9 mouse cellular contexts compared by ENCODE assay signal in the genomic region with DNA sequence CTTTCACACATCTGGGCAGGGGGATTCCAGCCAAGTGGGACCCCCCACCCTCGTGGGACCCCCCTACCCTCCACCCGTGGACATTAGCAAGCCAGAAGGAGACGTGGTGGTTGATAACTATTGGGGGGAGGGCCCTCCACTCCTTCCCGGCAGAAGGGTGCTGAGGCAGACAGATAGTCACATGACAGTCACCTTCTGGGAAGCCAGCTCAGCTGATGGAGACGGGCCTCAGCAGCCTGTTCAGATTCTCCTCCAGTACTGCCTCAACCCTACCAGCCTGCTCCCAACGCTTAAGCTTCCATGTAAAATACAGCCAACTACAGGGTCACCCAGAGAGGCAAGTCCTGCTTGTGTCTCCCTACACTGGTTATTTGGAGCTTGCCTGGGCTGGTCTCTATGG. TPM values are rescaled to one million over a fixed set of nuclear protein-coding genes. Genes with fewer than 3 reads are reported as not detected.
A peak's percentile ranks its signal among the peaks of the same experiment; 100 is the strongest.
DNase-seq lines count a peak whose midpoint lies in the region; ATAC-seq and TF ChIP-seq lines count a peak whose summit lies in the region.
"Had no signal": no experiment of that assay in that cellular context is flagged by ENCODE, and none has a peak within 500 bp of the region (broad histone marks: within the 10 kb centered on the region; RNA-seq: fewer than 3 reads in every experiment).

No protein-coding gene starts in this region.

- no peaks in the 10 kb centered on the region for H3K36me3 ChIP-seq in kidney, embryonic 14.5 days (ENCODE audit: control insufficient read depth, insufficient read depth, low read length)
- H3K36me3 ChIP-seq in forebrain, postnatal 0 days (ENCODE audit: insufficient read depth): no peaks in the 10 kb centered on the region
- H3K36me3 ChIP-seq in midbrain, embryonic 10.5 days: no peaks in the 10 kb centered on the region

- no peak for DNase-seq in kidney, postnatal 4 days
- peak; percentile 16 for DNase-seq in forebrain, postnatal 0 days
- no peak for DNase-seq in midbrain, embryonic 10.5 days (ENCODE audit: low spot score)
- DNase-seq in Muller cell, postnatal 12 days (ENCODE audit: inconsistent ontology term): no peak
- DNase-seq in adrenal gland, adult 2 months: no peak
- DNase-seq in ovary, postnatal 36 days (ENCODE audit: low spot score): no peak

- TF ChIP-seq CTCF in cortical plate, adult 2 months (IDR thresholded peaks at IDR 0.05; ENCODE audit: extremely low read depth, insufficient read depth, low read length): no peak
- TF ChIP-seq CTCF in forebrain, postnatal 0 days (IDR thresholded peaks at IDR 0.05; ENCODE audit: low read depth): no peak

- peak overlapping the region; percentile 99 for H3K4me2 ChIP-seq in kidney, embryonic 14.5 days (replicated peaks; ENCODE audit: low read depth, low read length)
- peak overlapping the region; percentile 95 for H3K4me2 ChIP-seq in forebrain, postnatal 0 days (ENCODE audit: low read depth)

- H3K27me3 ChIP-seq in kidney, embryonic 14.5 days (ENCODE audit: control insufficient read depth, insufficient read depth, low read length): peaks cover 56% of the 10 kb centered on the region
- H3K27me3 ChIP-seq in forebrain, postnatal 0 days (ENCODE audit: insufficient read depth, low read length): peaks cover 11% of the 10 kb centered on the region; the same call in 1 of the 2 replicates
- H3K27me3 ChIP-seq in midbrain, embryonic 10.5 days (ENCODE audit: low read depth, poor library complexity, severe bottlenecking): peaks cover 79% of the 10 kb centered on the region

- ATAC-seq in kidney, embryonic 14.5 days (ENCODE audit: low FRiP score, low TSS enrichment): no peak
- ATAC-seq in forebrain, postnatal 0 days: no peak

- H3K27ac ChIP-seq in kidney, embryonic 14.5 days (ENCODE audit: low read depth, low read length): no peak overlapping the region
- peak overlapping the region; percentile 54 for H3K27ac ChIP-seq in cortical plate, adult 2 months (ENCODE audit: insufficient read depth, low read length)
- H3K27ac ChIP-seq in forebrain, postnatal 0 days (ENCODE audit: low read depth, low read length): no peak overlapping the region
- H3K27ac ChIP-seq in midbrain, embryonic 10.5 days (replicated peaks): no peak overlapping the region
- H3K27ac ChIP-seq: liver, embryonic 14.5 days had no signal

- peaks cover 31% of the 10 kb centered on the region; the same call in 1 of the 2 replicates for H3K4me1 ChIP-seq in kidney, embryonic 14.5 days (ENCODE audit: control insufficient read depth, insufficient read depth, low read length)
- 0 out of 2 replicates have a peak, but pooled peaks cover 2% of the 10 kb centered on the region for H3K4me1 ChIP-seq in cortical plate, adult 2 months (ENCODE audit: control insufficient read depth, insufficient read depth, low read length)
- H3K4me1 ChIP-seq in forebrain, postnatal 0 days (ENCODE audit: insufficient read depth): peaks cover 7% of the 10 kb centered on the region; the same call in 1 of the 2 replicates
- H3K4me1 ChIP-seq in midbrain, embryonic 10.5 days: peaks cover 37% of the 10 kb centered on the region

- peak overlapping the region; percentile 67; the same call in 1 of the 2 replicates for H3K4me3 ChIP-seq in kidney, embryonic 14.5 days (ENCODE audit: low read length)
- H3K4me3 ChIP-seq in cortical plate, adult 2 months (ENCODE audit: insufficient read depth, low read length): peak overlapping the region; percentile 98
- no peak overlapping the region for H3K4me3 ChIP-seq in forebrain, postnatal 0 days (ENCODE audit: low read depth, low read length)
- peak overlapping the region; percentile 79; the same call in 1 of the 2 replicates for H3K4me3 ChIP-seq in midbrain, embryonic 10.5 days

- 25% methylated on average over 6 of the region's 6 CpGs for WGBS in kidney, embryonic 14.5 days
- 38% methylated on average over 6 of the region's 6 CpGs for WGBS in forebrain, postnatal 0 days
- WGBS in midbrain, embryonic 10.5 days: 40% methylated on average over 6 of the region's 6 CpGs

- no peaks in the 10 kb centered on the region for H3K9me3 ChIP-seq in kidney, embryonic 14.5 days (ENCODE audit: control insufficient read depth, low read length)
- no peaks in the 10 kb centered on the region for H3K9me3 ChIP-seq in forebrain, postnatal 0 days (ENCODE audit: low read length)
- H3K9me3 ChIP-seq in midbrain, embryonic 10.5 days (replicated peaks): no peaks in the 10 kb centered on the region

- no peak overlapping the region for H3K9ac ChIP-seq in kidney, embryonic 14.5 days (ENCODE audit: low read depth, low read length)
- no peak overlapping the region for H3K9ac ChIP-seq in forebrain, postnatal 0 days
- H3K9ac ChIP-seq: liver, embryonic 14.5 days had no signal

- TF ChIP-seq POLR2A in cortical plate, adult 2 months (IDR thresholded peaks at IDR 0.05; ENCODE audit: extremely low read depth, insufficient read depth, low read length): no peak

RNA-seq across cellular contexts. Expression of gene Pdgfb, which starts 3.6 kb away (rescaled TPM):
- 5.0 and 5.8 TPM in 2 replicates for polyA plus RNA-seq in kidney, embryonic 14.5 days (2014; fragmentation: Nextera tagmentation; extraction: Ambion mirVana)
- polyA plus RNA-seq in cortical plate, adult 2 months (2012; rRNA removed): 32.2 and 34.5 TPM in 2 replicates
- 13.2 and 17.8 TPM in 2 replicates for total RNA-seq in forebrain, postnatal 0 days (2014; rRNA removed)
- polyA plus RNA-seq in forebrain, postnatal 0 days (2015; fragmentation: Nextera tagmentation; extraction: Ambion mirVana): 4.6 and 7.6 TPM in 2 replicates
- polyA plus RNA-seq in midbrain, embryonic 10.5 days (2016; fragmentation: Nextera tagmentation; extraction: Ambion mirVana): 1.4 and 1.7 TPM in 2 replicates
- 10 to 100 TPM; 30.3 to 54.0 TPM for total RNA-seq in adrenal gland, adult 2 months (2021)
- 63.3 and 63.8 TPM in 2 replicates for polyA plus RNA-seq in adrenal gland, adult 2 months (2012; rRNA removed)

RNA-seq across cellular contexts. Expression of gene Cbx7, which starts 40.3 kb away (rescaled TPM):
- polyA plus RNA-seq in kidney, embryonic 14.5 days (2014; fragmentation: Nextera tagmentation; extraction: Ambion mirVana): 1.5 and 2.0 TPM in 2 replicates
- 58.4 and 62.6 TPM in 2 replicates for polyA plus RNA-seq in cortical plate, adult 2 months (2012; rRNA removed)
- total RNA-seq in forebrain, postnatal 0 days (2014; rRNA removed): 6.4 and 11.1 TPM in 2 replicates
- 2.4 and 3.1 TPM in 2 replicates for polyA plus RNA-seq in forebrain, postnatal 0 days (2015; fragmentation: Nextera tagmentation; extraction: Ambion mirVana)
- polyA plus RNA-seq in midbrain, embryonic 10.5 days (2016; fragmentation: Nextera tagmentation; extraction: Ambion mirVana): 2.9 and 3.5 TPM in 2 replicates
- total RNA-seq in adrenal gland, adult 2 months (2021): 10 to 100 TPM; 15.6 to 29.8 TPM
- 35.2 and 41.3 TPM in 2 replicates for polyA plus RNA-seq in adrenal gland, adult 2 months (2012; rRNA removed)
